ENCODE assay signal across 9 mouse cellular contexts in the genomic region with DNA sequence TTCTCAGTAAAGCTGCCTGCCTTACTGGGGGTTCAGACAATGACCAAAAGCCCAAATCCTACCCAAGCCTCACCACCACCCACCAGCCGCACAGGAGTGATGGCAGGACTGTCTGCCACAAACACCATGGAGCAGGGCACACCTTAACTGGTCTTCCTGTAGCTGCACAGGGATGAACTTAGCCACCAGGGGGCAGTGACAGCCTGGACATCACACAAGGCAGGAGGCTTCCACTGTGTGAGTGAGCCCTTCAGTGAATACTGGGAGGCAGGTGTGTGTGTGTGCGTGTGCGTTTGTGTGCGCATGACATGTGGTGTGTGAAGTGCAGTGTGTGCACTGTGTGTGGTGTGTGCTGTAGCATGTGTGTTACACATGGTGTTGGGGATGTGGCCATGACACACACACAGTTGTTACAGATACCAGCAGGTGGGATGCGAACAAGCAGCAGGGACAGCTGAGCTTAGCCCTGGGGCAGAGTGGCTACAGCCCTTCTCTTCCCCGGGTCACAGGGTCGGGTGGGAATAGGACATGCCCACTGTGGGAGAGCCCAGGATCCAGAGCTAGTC. TPM values are rescaled to one million over a fixed set of nuclear protein-coding genes. Genes with fewer than 3 reads are reported as not detected.
DNase-seq lines count a peak whose midpoint lies in the region; ATAC-seq and TF ChIP-seq lines count a peak whose summit lies in the region.
"Had no signal": no experiment of that assay in that cellular context is flagged by ENCODE, and none has a peak within 500 bp of the region (broad histone marks: within the 10 kb centered on the region; RNA-seq: fewer than 3 reads in every experiment).

No protein-coding gene starts in this region.

- DNase-seq in G1E (ENCODE audit: low spot score): peak; percentile 55
- DNase-seq in cerebellum, adult 9-11 months: peak; percentile 77
- DNase-seq in frontal cortex, postnatal 14 days (ENCODE audit: low spot score in 2 of 2): peak; percentile 71 to 76
- peak; percentile 80 to 88 for DNase-seq in layer of hippocampus, postnatal 14 days (ENCODE audit: low spot score in 2 of 2)
- DNase-seq in lung, postnatal 14 days: peak; percentile 91
- peak; percentile 59 for DNase-seq in retina, adult 2 months (ENCODE audit: low read depth, low spot score)
- DNase-seq in thymus, postnatal 25 days: peak; percentile 83

- H3K36me3 ChIP-seq in G1E (replicated peaks): peaks cover 100% of the 10 kb centered on the region
- peaks cover 98% of the 10 kb centered on the region for H3K36me3 ChIP-seq in hindbrain, embryonic 13.5 days

- H3K9me3 ChIP-seq in G1E (replicated peaks): no peaks in the 10 kb centered on the region
- H3K9me3 ChIP-seq in hindbrain, embryonic 13.5 days: no peaks in the 10 kb centered on the region

- H3K4me1 ChIP-seq in G1E (ENCODE audit: insufficient read depth, low read depth, low read length): no peaks in the 10 kb centered on the region
- H3K4me1 ChIP-seq in hindbrain, embryonic 13.5 days (replicated peaks): peaks cover 32% of the 10 kb centered on the region

- H3K4me2 ChIP-seq in hindbrain, embryonic 13.5 days: no peak overlapping the region

- H3K27ac ChIP-seq in hindbrain, embryonic 13.5 days: peak overlapping the region; percentile 78; the same call in 1 of the 2 replicates
- H3K27ac ChIP-seq: macrophage had no signal

- TF ChIP-seq CTCF in G1E (IDR thresholded peaks at IDR 0.05; ENCODE audit: low read depth, low read length): peak; percentile 69

- ATAC-seq in G1E (ENCODE audit: extremely low read depth, insufficient number of reproducible peaks, low FRiP score, poor library complexity, severe bottlenecking): peak; percentile 82
- peak; percentile 46 for ATAC-seq in hindbrain, embryonic 13.5 days (ENCODE audit: low FRiP score)

- no peaks in the 10 kb centered on the region; the same call in 1 of the 2 replicates for H3K27me3 ChIP-seq in G1E (ENCODE audit: insufficient read depth, low read length)
- H3K27me3 ChIP-seq in hindbrain, embryonic 13.5 days: no peaks in the 10 kb centered on the region

- WGBS in hindbrain, embryonic 13.5 days: 86% methylated on average over 7 of the region's 7 CpGs

- no peak overlapping the region for H3K4me3 ChIP-seq in G1E (ENCODE audit: low read depth, low read length)
- H3K4me3 ChIP-seq in hindbrain, embryonic 13.5 days: no peak overlapping the region

- peak overlapping the region; percentile 43; the same call in 1 of the 2 replicates for H3K9ac ChIP-seq in hindbrain, embryonic 13.5 days

RNA-seq across cellular contexts. Expression of a gene that starts 22.4 kb away (rescaled TPM):
- total RNA-seq in G1E (2014; fragmentation: Nextera tagmentation) (not detected in 2 replicates), G1E (2017) (0.22 TPM in 1 of 2 replicates, not detected in the other)
- not detected in 2 replicates for polyA plus RNA-seq in G1E (2012)
- 0.27 and 0.41 TPM in 2 replicates for polyA plus RNA-seq in hindbrain, embryonic 13.5 days (2015; fragmentation: Nextera tagmentation; extraction: Ambion mirVana)
- under 1 TPM; 0.24 to 0.28 TPM for total RNA-seq in layer of hippocampus, postnatal 14 days (2021)
- polyA plus RNA-seq: macrophage had no signal

RNA-seq across cellular contexts. Expression of a gene that starts 23.5 kb away (rescaled TPM):
- total RNA-seq in G1E (2014; fragmentation: Nextera tagmentation) (not detected in 2 replicates), G1E (2017) (0.11 TPM in 1 of 2 replicates, not detected in the other)
- polyA plus RNA-seq in G1E (2012): not detected in 2 replicates
- polyA plus RNA-seq in hindbrain, embryonic 13.5 days (2015; fragmentation: Nextera tagmentation; extraction: Ambion mirVana): 0.06 TPM in 2 replicates
- not detected for total RNA-seq in layer of hippocampus, postnatal 14 days (2021)
- polyA plus RNA-seq: macrophage had no signal

RNA-seq across cellular contexts. Expression of a gene that starts 37.5 kb away (rescaled TPM):
- total RNA-seq in G1E (2014; fragmentation: Nextera tagmentation): 15.3 and 22.1 TPM in 2 replicates
- 7.6 and 8.2 TPM in 2 replicates for total RNA-seq in G1E (2017)
- 75.9 and 76.1 TPM in 2 replicates for polyA plus RNA-seq in G1E (2012)
- 75.1 and 77.5 TPM in 2 replicates for polyA plus RNA-seq in hindbrain, embryonic 13.5 days (2015; fragmentation: Nextera tagmentation; extraction: Ambion mirVana)
- 10 to 100 TPM; 59.6 to 64.8 TPM for total RNA-seq in layer of hippocampus, postnatal 14 days (2021)
